Mouse (Mus musculus) cerebellum, adult 2 months (tissue): ENCODE measurements around the gene Ino80d. TPM values are rescaled to one million over a fixed set of nuclear protein-coding genes. Genes with fewer than 3 reads are reported as not detected.

Source experiments
- DNase-seq, 2 experiments: peaks; one replicate each; pipeline ENCODE4 v3.0.0; 2021
- H3K27ac ChIP-seq: fragments of 200-500 bp; 2 replicates; pipeline ENCODE4 v1.5.1; 2012; ENCODE audit warnings: low read length, control low read depth, inconsistent platforms; ENCODE audit not compliant: insufficient read depth
- H3K27me3 ChIP-seq: fragments of 200-500 bp; 2 replicates; pipeline ENCODE4 v1.6.1; 2012; ENCODE audit warnings: inconsistent platforms, mild to moderate bottlenecking, low read length, moderate library complexity; ENCODE audit not compliant: control insufficient read depth, insufficient read depth
- H3K4me1 ChIP-seq: fragments of 200-500 bp; 2 replicates; pipeline ENCODE4 v1.6.1; 2011; ENCODE audit warnings: low read length; ENCODE audit not compliant: control insufficient read depth, insufficient read depth
- H3K4me3 ChIP-seq: fragments of 200-500 bp; replicated peaks from 2 replicates; pipeline ENCODE3; 2011; ENCODE audit warnings: mild to moderate bottlenecking, low read depth, low read length, control low read depth; ENCODE audit not compliant: insufficient read depth
- CTCF ChIP-seq: fragments of 200-500 bp; IDR thresholded peaks from 2 replicates; pipeline ENCODE4 v1.5.1; 2011; ENCODE audit warnings: low read depth, mild to moderate bottlenecking, control low read depth, low read length, moderate library complexity, borderline replicate concordance; ENCODE audit not compliant: insufficient read depth
- POLR2A ChIP-seq: fragments of 200-500 bp; IDR thresholded peaks from 2 replicates; pipeline ENCODE4 v1.6.1; 2011; ENCODE audit warnings: low read length, control low read depth, borderline replicate concordance; ENCODE audit not compliant: insufficient read depth
- WGBS: fragments of 180-500 bp; shearing (Covaris S2); methylation state at CpG from one replicate; pipeline ENCODE4 v1.1.7; 2018; 5-methylcytosine and 5-hydroxymethylcytosine counted together
- polyA plus RNA-seq: library from polyadenylated mRNA; depleted of rRNA; stranded (reverse); fragments of >200 nt; gene quantifications from 2 replicates; pipeline ENCODE4 v1.2.3, GENCODE M21; 2012

The Ino80d gene
- polyA plus RNA-seq, 1 experiment = 10.2 TPM

DNA sequence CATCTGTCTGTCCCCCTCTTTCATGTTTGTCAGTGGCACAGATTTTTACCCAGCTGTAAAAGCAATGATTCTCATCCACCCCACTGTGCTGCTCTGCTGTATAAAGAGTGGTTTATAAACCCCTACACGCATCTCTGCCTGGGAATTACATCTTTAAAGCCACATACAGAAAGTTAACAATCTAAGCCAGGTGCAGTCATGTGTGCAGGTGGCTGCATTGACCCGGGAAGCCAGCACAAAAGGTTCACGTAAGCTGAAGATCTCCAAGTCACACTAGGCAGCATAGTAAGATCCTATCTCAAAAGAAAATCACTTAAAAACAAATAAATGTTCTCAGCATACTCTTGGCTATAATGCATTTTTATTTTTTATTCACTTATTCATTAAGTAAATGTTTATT, 14.8 kb upstream of the Ino80d start:
- Histone ChIP-seq H3K27me3 (no peaks in the 10 kb centered on the region), H3K27ac (no peak overlapping the region), H3K4me3 (no peak overlapping the region), H3K4me1 (no peaks in the 10 kb centered on the region)
- no peak for DNase-seq
- WGBS = 20% methylated on average over 3 of the region's 3 CpGs
- TF ChIP-seq CTCF = no peak
- no peak for TF ChIP-seq POLR2A

DNA sequence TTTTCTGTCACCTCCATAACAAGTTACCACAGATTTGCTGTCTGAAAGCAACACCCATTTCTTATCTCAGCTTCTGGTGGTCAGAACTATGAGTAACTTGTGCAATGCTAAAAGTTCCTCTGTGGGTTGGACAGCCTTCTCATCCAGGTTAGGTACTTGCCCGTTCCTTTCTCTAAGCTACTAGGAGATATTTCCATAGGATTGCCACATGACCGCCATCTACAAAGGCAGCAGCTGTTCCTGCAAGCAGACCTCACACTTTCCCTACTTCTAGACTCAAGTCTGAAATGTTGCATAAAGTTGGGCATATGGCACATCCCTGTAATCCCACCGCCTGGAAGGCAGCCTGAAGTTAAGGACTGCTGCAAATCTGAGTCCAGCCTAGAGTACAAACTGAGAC, 11.7 kb upstream of the Ino80d start:
- no peak for TF ChIP-seq POLR2A
- TF ChIP-seq CTCF = no peak
- H3K4me1 ChIP-seq = no peaks in the 10 kb centered on the region
- WGBS = 86% methylated on average over 3 of the region's 3 CpGs
- no peak for DNase-seq
- no peak overlapping the region for H3K4me3 ChIP-seq
- H3K27ac ChIP-seq = no peak overlapping the region
- no peaks in the 10 kb centered on the region for H3K27me3 ChIP-seq

DNA sequence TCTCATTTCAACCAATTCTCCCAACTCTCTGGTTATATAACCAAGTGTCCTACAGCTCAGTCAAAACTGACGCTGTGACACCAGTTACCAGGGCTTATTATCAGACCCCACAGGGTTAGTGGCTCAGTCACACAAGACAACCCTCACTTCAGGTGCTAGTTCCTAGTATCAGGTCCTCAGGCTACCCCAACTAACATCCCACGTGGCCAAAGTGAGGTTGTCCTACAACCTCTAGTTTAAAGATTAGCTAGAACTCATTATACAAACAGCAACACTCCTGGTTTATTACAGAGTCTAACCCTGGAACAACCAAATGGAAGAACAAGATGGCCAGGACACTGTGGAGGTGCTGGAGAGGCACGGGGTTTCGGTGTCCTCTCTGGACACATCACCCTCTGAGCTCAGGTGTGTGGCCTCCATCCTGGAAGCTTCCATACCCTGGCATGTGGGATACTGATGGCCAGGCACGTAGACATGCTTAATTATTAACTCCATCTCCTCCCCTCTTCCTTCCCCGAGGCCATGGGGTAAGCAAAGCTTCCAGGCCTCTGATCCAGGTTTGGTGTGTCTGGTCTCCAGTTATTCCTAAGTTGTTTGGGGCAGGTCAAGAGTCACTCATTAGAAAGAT, 9.5 kb upstream of the Ino80d start:
- 87% methylated on average over 6 of the region's 6 CpGs for WGBS
- Histone ChIP-seq H3K27me3 (no peaks in the 10 kb centered on the region), H3K4me1 (no peaks in the 10 kb centered on the region), H3K4me3 (no peak overlapping the region), H3K27ac (no peak overlapping the region)
- DNase-seq = no peak
- TF ChIP-seq POLR2A = no peak

DNA sequence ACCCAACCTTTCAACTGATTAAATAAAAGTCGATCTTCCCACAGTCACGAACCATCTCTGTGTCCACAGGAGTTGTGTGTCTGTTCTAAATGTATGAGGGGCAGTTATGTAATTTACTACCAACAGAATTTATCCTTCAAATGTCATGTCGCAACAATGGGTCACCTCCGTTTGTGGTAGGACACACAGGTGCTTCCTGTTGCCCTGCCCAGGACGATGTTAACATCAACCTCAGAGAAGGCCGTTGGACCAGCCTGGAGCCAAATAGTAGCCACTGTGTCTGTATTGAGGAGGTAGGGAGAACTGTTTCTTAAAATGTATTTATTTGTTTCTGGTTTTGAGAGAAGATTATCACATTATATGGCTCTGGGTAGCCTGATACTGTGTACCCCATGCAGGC, 7.5 kb upstream of the Ino80d start:
- Histone ChIP-seq H3K27me3 (no peaks in the 10 kb centered on the region), H3K4me1 (no peaks in the 10 kb centered on the region; the same call in none of the 2 replicates), H3K4me3 (no peak overlapping the region), H3K27ac (no peak overlapping the region)
- no peak for DNase-seq
- TF ChIP-seq POLR2A = no peak
- no peak for TF ChIP-seq CTCF
- 91% methylated on average over 6 of the region's 6 CpGs for WGBS

DNA sequence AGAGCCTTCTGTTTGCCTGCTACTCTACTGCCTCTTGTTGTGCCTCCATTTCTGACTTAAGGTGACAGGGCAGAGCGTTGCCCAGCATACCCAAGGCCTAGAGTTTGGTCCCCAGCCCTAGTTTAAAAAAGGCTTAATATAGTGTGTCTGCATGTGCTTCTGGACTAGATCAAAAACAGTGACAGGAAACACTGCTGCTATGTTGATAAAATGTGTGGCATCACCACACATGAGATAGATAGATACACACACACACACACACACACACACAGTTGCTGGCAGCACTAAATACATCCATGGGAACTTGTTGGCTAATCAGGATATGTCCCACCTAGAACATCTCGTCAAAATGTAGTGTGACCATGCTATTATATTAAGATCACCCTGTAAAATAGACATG, 5.9 kb upstream of the Ino80d start:
- TF ChIP-seq CTCF (no peak), POLR2A (no peak)
- H3K4me1 ChIP-seq = peaks cover 3% of the 10 kb centered on the region
- no peak overlapping the region for H3K4me3 ChIP-seq
- H3K27me3 ChIP-seq = no peaks in the 10 kb centered on the region
- WGBS = 98% methylated on average over 2 of the region's 2 CpGs
- no peak overlapping the region for H3K27ac ChIP-seq
- no peak for DNase-seq

DNA sequence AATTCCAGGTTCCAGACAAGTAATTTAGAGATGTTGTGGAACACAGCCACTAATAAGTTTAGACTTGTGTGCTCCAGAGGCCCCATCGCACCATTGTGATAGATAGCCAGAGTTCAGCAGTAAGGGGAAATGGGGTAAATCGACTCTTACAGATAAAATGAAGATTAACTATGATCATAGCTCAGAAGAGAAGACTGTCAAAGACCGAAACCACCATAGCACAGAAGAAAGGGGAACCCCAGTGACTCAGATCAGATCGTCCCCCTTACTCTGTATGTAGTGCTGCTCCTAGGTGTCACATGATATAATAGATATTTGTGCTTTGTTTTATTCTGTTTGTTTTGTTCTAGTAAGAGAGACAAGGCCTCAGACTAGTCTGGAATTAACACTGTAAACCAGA, 5.2 kb upstream of the Ino80d start:
- no peak for DNase-seq
- Histone ChIP-seq H3K27ac (no peak overlapping the region), H3K27me3 (no peaks in the 10 kb centered on the region), H3K4me1 (peaks cover 3% of the 10 kb centered on the region), H3K4me3 (no peak overlapping the region)
- WGBS = 94% methylated on average over 4 of the region's 4 CpGs
- TF ChIP-seq POLR2A = no peak
- TF ChIP-seq CTCF = no peak

DNA sequence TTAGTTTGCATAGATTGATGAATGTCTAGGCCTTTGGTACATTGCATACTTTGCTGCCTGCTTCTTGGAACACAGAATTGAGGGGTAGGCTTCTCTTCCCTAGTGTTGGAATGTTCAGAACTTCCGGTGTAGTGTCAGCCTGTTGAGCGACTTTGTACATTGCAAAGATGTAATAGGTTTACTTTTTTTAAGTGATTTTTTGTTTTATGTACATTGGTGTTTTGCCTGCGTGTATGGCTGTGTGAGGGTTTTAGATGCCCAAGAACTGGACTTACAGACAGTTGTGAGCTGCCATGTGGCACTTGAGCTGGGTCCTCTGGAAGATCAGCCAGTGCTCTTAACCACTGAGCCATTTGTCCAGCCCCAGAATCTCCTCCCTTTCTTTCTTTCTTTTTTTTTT, 1.1 kb upstream of the Ino80d start:
- H3K4me3 ChIP-seq = peak overlapping the region; percentile 43
- DNase-seq = no peak
- no peaks in the 10 kb centered on the region for H3K27me3 ChIP-seq
- H3K4me1 ChIP-seq = peaks cover 5% of the 10 kb centered on the region
- H3K27ac ChIP-seq = no peak overlapping the region
- no peak for TF ChIP-seq CTCF
- no peak for TF ChIP-seq POLR2A
- WGBS = 19% methylated on average over 3 of the region's 3 CpGs

DNA sequence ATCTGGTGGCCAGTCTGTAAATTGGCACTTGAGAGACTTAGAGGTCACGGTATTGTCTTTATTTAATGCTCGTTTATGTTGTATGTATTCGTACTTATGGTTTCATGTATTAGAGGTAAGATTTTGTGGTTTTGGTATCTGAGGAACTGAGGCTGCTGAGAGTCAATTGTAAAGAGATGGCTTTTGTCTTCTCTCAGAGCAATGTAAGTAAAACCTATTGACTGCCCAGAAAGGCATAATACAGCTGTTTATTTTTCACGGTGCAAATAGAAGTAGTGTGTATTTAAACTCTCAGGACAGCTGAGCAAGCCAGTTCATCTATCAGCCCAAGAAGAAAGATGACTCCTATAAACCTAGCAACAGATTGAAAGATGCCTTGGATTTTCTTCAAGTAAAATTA, 629 bp upstream of the Ino80d start:
- no peaks in the 10 kb centered on the region for H3K27me3 ChIP-seq
- WGBS = 2% methylated on average over 4 of the region's 4 CpGs
- peak in 1 of 2 experiments; percentile 15 for DNase-seq
- peaks cover 5% of the 10 kb centered on the region for H3K4me1 ChIP-seq
- TF ChIP-seq CTCF = no peak
- no peak for TF ChIP-seq POLR2A
- H3K27ac ChIP-seq = no peak overlapping the region
- H3K4me3 ChIP-seq = peak overlapping the region; percentile 65
